Mouse (Mus musculus) midbrain, embryonic 14.5 days (tissue): ENCODE data around the gene Myod1. TPM values are rescaled to one million over a fixed set of nuclear protein-coding genes. Genes with fewer than 3 reads are reported as not detected.

ENCODE experiments used
- ATAC-seq: fragments of 200-750 bp; cut with Nextera tagmentation; 2 replicates; pipeline ENCODE4 v1.8.0; 2017; ENCODE audit warnings: moderate number of reproducible peaks, moderate library complexity; ENCODE audit not compliant: low FRiP score, low TSS enrichment
- DNase-seq: peaks from one replicate; pipeline ENCODE4 v3.0.0-alpha.2; 2015
- H3K27ac ChIP-seq: fragments of 300-500 bp; sonication (generic); replicated peaks from 2 replicates; pipeline ENCODE4 v1.5.1; 2014; ENCODE audit warnings: mild to moderate bottlenecking, low read depth, low read length, moderate library complexity
- H3K27me3 ChIP-seq: fragments of 300-500 bp; sonication (generic); 2 replicates; pipeline ENCODE4 v1.6.1; 2014; ENCODE audit warnings: low read length, control low read depth, mixed read lengths; ENCODE audit not compliant: control insufficient read depth, insufficient read depth
- H3K36me3 ChIP-seq: fragments of 300-500 bp; sonication (generic); 2 replicates; pipeline ENCODE4 v1.6.1; 2014; ENCODE audit warnings: low read length, control low read depth; ENCODE audit not compliant: control insufficient read depth, insufficient read depth
- H3K4me1 ChIP-seq: fragments of 300-500 bp; sonication (generic); 2 replicates; pipeline ENCODE4 v1.6.1; 2014; ENCODE audit warnings: mild to moderate bottlenecking, antibody characterized with exemption, low read length, control low read depth; ENCODE audit not compliant: control insufficient read depth, insufficient read depth
- H3K4me2 ChIP-seq: fragments of 300-500 bp; sonication (generic); 2 replicates; pipeline ENCODE4 v1.6.1; 2014; ENCODE audit warnings: mild to moderate bottlenecking, low read length, moderate library complexity
- H3K4me3 ChIP-seq: fragments of 300-500 bp; sonication (generic); replicated peaks from 2 replicates; pipeline ENCODE4 v1.5.1; 2014; ENCODE audit warnings: low read depth, low read length
- H3K9ac ChIP-seq: fragments of 300-500 bp; sonication (generic); replicated peaks from 2 replicates; pipeline ENCODE4 v1.6.1; 2014; ENCODE audit warnings: mild to moderate bottlenecking, low read length, moderate library complexity
- H3K9me3 ChIP-seq: fragments of 300-500 bp; sonication (generic); 2 replicates; pipeline ENCODE4 v1.6.1; 2016; ENCODE audit warnings: low read length, control low read depth, mixed read lengths; ENCODE audit not compliant: control insufficient read depth
- WGBS: fragments of 180-500 bp; shearing (Covaris S2); extraction: QIAGEN DNeasy Blood & Tissue Kit; methylation state at CpG from one replicate; pipeline ENCODE4 v1.1.7; 2014; 5-methylcytosine and 5-hydroxymethylcytosine counted together
- polyA plus RNA-seq: library from polyadenylated mRNA; unstranded; fragments of >200 nt; fragmentation: Nextera tagmentation; extraction: Ambion mirVana; gene quantifications from 2 replicates; pipeline ENCODE4 v1.2.1, GENCODE M21; 2014

The Myod1 gene
- polyA plus RNA-seq, 1 experiment from 2014 or later: not detected

DNA sequence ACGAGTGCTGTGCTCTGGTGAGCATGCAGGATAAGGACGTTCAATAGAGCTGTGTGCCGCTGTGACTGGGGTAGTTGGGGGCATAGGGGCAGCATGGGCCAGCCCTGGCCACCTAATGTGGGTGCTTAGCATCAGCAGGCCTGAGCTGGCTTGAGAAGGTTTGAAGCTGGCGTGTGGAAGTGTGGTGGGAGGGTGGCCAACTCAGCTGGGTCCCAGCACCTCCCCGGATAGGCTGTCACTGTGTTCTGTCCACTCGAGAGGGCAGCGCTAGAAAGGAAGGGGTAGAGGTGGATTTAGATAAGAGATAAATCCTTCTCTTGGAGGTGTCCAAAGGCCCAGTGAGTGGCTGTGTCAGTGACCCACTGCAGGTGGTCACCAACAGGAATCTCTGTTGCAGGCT lies 41.2 kb downstream of the Myod1 start:
- Histone ChIP-seq H3K4me3 (no peak overlapping the region), H3K4me1 (peaks cover 25% of the 10 kb centered on the region), H3K36me3 (no peaks in the 10 kb centered on the region), H3K9ac (no peak overlapping the region), H3K9me3 (no peaks in the 10 kb centered on the region), H3K27me3 (no peaks in the 10 kb centered on the region), H3K4me2 (no peak overlapping the region), H3K27ac (no peak overlapping the region)
- DNase-seq: no peak
- no peak for ATAC-seq
- 72% methylated on average over 7 of the region's 7 CpGs for WGBS

DNA sequence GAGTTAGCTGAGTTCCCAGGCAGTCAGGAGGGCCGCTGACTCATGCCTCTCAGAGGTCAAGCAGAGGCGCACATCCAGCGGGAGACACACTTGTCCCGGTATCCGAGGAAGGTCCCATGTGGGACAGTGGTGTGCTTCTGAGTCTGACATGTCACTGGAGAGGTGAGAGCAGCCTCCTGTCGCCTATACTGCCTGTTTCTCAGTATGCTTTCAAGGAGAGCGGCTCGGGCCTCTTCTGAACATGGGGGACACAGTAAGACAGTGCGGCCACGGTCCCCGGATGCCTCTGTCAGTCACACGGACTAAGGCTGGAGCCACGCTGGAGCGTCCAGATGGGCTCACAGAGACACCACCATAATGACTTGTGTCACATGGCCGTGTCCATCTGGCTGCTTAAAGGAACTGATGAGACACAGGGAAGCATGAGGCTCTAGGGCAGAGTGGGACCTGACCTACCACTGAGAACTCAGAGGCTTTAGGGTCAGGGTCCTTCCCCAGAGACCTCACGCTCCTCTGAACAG lies 41.9 kb downstream of the Myod1 start:
- no peak overlapping the region for H3K9ac ChIP-seq
- DNase-seq: no peak
- WGBS: 65% methylated on average over 16 of the region's 16 CpGs

DNA sequence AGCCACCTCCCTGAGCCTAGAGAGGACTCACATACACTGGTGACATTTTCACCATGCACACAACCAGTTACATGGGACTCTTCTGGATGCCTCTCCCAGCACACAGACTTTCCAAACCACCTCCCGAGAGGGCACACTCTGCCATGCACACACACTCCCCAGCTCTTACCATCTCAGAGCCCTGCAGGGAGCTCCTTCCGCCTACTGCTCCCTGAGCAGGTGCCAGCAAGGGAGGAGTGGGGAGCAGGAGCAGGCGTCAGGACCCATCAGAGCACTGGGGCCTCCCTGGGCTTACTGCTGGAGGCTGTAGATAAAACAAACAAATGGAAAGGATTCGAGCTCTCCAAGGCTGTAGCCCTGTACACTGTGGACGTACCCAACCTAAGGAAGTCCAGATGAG lies 45.3 kb downstream of the Myod1 start:
- Histone ChIP-seq H3K4me2 (no peak overlapping the region), H3K36me3 (no peaks in the 10 kb centered on the region), H3K27ac (peak overlapping the region; percentile 60), H3K4me3 (no peak overlapping the region), H3K9me3 (no peaks in the 10 kb centered on the region), H3K9ac (no peak overlapping the region), H3K4me1 (peaks cover 34% of the 10 kb centered on the region), H3K27me3 (no peaks in the 10 kb centered on the region)
- DNase-seq (no peak), ATAC-seq (no peak)
- 40% methylated on average over 5 of the region's 5 CpGs for WGBS

More for the DNA sequence above, 41.9 kb downstream of the Myod1 start:
- no peak overlapping the region for H3K4me2 ChIP-seq
- no peaks in the 10 kb centered on the region for H3K36me3 ChIP-seq
- no peak overlapping the region for H3K27ac ChIP-seq
- H3K4me3 ChIP-seq: no peak overlapping the region
- H3K27me3 ChIP-seq: no peaks in the 10 kb centered on the region
- ATAC-seq: no peak
- no peaks in the 10 kb centered on the region for H3K9me3 ChIP-seq
- peaks cover 32% of the 10 kb centered on the region for H3K4me1 ChIP-seq

DNA sequence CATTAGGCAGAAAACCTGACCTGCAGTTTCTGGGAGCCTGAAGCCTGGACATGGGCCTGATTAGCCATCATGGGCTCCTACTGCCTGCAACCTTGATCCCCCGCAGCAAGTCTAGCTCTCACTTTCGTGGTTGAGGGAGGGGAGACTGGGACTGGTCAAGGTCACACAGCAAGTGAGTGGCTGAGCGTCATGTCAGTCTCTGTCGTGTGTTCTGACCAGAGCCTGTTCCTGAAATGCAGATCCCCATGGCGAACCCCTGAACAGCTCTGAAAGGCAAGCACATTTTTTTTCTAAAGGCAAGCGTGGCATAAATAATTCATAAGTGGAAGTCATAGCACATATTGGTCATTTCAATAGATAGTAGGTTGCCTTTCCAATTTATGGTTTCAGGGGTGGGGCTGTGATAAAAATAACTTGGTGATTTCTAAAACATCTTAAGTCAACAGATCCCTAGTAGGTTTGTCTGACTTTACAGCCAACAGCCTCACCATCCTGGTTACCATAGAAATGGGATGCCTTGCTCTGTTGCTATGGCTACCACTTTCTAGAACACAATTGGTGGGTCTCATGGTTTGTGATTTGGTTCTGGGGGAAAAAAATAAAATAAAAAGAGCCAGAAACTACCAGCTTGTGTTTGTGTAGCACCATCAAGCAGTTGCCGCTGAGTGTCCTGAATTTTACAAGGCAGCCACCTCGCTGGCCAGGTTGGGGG lies 45.9 kb downstream of the Myod1 start:
- peak overlapping the region; percentile 39 for H3K4me2 ChIP-seq
- 16% methylated on average over 8 of the region's 8 CpGs for WGBS
- ATAC-seq (peak; percentile 55; the same call in 1 of the 2 replicates), DNase-seq (peak; percentile 87)
- no peaks in the 10 kb centered on the region for H3K27me3 ChIP-seq
- no peak overlapping the region for H3K9ac ChIP-seq
- H3K4me3 ChIP-seq: no peak overlapping the region
- no peaks in the 10 kb centered on the region for H3K36me3 ChIP-seq
- H3K9me3 ChIP-seq: no peaks in the 10 kb centered on the region
- peaks cover 33% of the 10 kb centered on the region for H3K4me1 ChIP-seq
- peak overlapping the region; percentile 74 for H3K27ac ChIP-seq

DNA sequence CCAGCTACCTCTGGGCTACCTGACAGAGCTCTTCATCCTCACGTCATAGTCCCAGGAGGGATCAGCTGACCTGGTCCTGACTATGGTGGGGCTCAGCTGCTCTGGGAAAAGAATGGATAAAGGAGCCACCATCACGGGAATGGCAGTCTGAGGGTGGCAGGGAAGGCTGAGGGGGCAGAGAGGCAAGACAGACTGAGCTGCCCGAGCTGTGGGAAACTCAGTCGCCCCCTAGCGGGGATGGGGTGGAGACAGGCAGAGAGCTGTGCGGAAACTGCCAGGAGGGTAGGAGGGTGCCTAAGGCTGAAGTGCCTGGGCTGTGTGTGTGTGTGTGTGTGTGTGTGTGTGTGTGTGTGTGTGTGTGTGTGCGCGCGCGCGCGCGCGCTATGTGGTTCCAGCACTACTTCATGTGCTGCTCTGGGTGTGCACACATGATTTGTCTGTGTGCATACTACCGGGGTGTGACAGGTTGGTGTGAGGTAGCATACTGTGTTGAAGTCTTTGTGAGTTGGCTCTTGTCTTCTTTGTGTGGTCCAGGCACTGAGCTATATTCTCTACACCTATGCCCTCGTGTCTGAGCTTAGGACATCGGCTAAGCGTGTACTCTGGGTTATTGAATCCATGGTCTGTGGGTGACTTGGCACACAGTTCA lies 46.6 kb downstream of the Myod1 start:
- H3K27me3 ChIP-seq: no peaks in the 10 kb centered on the region
- peak; percentile 59; the same call in 1 of the 2 replicates for ATAC-seq
- H3K9ac ChIP-seq: no peak overlapping the region
- WGBS: 51% methylated on average over 18 of the region's 18 CpGs
- peak overlapping the region; percentile 74 for H3K27ac ChIP-seq
- DNase-seq: peak; percentile 77
- H3K9me3 ChIP-seq: no peaks in the 10 kb centered on the region
- H3K4me3 ChIP-seq: no peak overlapping the region
- H3K4me2 ChIP-seq: peak overlapping the region; percentile 39
- peaks cover 4% of the 10 kb centered on the region; the same call in 1 of the 2 replicates for H3K36me3 ChIP-seq
- H3K4me1 ChIP-seq: peaks cover 33% of the 10 kb centered on the region

DNA sequence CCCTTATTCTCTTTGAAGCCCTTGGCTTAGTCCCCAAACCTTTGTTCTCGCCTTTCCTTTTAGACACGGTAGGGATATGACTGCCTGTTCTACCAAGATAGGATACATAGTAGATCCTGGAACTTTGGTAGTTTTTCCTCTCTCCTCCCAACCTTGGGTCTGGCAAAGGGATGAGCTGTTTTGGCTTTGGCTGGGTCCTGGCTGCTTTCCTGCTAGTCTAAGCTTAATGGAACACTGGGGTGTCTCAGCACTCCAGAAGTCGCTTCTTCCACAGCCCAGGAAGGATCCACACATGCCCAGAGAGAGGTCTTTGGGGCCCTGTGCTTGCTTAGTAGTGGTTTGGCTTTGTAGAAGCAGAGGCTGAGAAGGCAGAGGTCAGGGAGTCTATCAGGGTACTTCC lies 47.7 kb downstream of the Myod1 start:
- ATAC-seq (no peak), DNase-seq (no peak)
- Histone ChIP-seq H3K9ac (no peak overlapping the region), H3K4me3 (no peak overlapping the region), H3K4me1 (peaks cover 33% of the 10 kb centered on the region), H3K27me3 (no peaks in the 10 kb centered on the region), H3K4me2 (no peak overlapping the region), H3K9me3 (no peaks in the 10 kb centered on the region), H3K36me3 (peaks cover 11% of the 10 kb centered on the region; the same call in 1 of the 2 replicates), H3K27ac (no peak overlapping the region)
- WGBS: 56% methylated on average over 3 of the region's 3 CpGs

DNA sequence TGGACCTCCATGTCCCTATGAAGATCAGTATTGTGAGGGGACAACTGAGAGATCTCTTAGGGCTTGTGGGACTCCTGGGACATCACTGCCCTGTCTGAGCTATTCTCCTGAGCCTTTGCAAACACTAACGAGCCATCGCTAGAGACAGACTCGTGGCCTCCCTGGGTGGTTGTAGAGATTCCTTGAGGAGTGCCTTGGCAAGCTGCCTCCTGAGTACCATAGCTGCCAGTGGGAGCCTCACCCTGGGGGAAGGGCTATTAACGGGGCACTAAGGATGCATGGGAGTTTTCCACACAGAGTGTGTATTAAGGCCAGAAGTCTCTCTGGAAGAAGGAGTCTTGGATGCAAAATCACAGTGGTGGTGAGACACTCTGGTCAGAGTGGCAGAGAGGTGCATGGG lies 48.7 kb downstream of the Myod1 start:
- no peak overlapping the region for H3K27ac ChIP-seq
- no peaks in the 10 kb centered on the region for H3K9me3 ChIP-seq
- WGBS: 67% methylated on average over 4 of the region's 4 CpGs
- no peak for DNase-seq
- peaks cover 15% of the 10 kb centered on the region; the same call in 1 of the 2 replicates for H3K36me3 ChIP-seq
- H3K4me2 ChIP-seq: no peak overlapping the region
- no peak for ATAC-seq
- no peak overlapping the region for H3K9ac ChIP-seq
- peaks cover 33% of the 10 kb centered on the region for H3K4me1 ChIP-seq
- H3K4me3 ChIP-seq: no peak overlapping the region
- H3K27me3 ChIP-seq: no peaks in the 10 kb centered on the region
